Mouse (Mus musculus) myocyte (in vitro differentiated cells): Measurements from ENCODE around the gene Tmem266.

Source experiments
- E2F4 ChIP-seq: IDR thresholded peaks from one replicate; pipeline ENCODE4 v1.6.1; 2011; ENCODE audit warnings: mild to moderate bottlenecking, control low read depth, moderate library complexity; ENCODE audit not compliant: insufficient read depth
- MAX ChIP-seq: IDR thresholded peaks from one replicate; pipeline ENCODE4 v1.6.1; 2011; ENCODE audit warnings: low read depth, mild to moderate bottlenecking, control low read depth
- MYOG ChIP-seq, 3 experiments: IDR thresholded peaks; one replicate each; pipeline ENCODE4 v1.6.1; 2011; ENCODE audit warnings: control low read depth in 2 of 3, low read depth in 2 of 3, mild to moderate bottlenecking in 2 of 3; ENCODE audit not compliant: insufficient read length in 2 of 3, control insufficient read depth in 1 of 3, insufficient read depth in 1 of 3
- POLR2A ChIP-seq: IDR thresholded peaks from one replicate; pipeline ENCODE4 v1.6.1; 2011; ENCODE audit warnings: low read depth, mild to moderate bottlenecking, control low read depth, moderate library complexity; ENCODE audit not compliant: insufficient read length
- POLR2AphosphoS2 ChIP-seq: IDR thresholded peaks from one replicate; pipeline ENCODE4 v1.6.1; 2011; ENCODE audit warnings: low read depth, control low read depth; ENCODE audit not compliant: insufficient read length
- REST ChIP-seq: IDR thresholded peaks from one replicate; pipeline ENCODE4 v1.6.1; 2011; ENCODE audit warnings: mild to moderate bottlenecking, control low read depth, moderate library complexity; ENCODE audit not compliant: insufficient read depth, insufficient read length
- SRF ChIP-seq: IDR thresholded peaks from one replicate; pipeline ENCODE4 v1.6.1; 2011; ENCODE audit warnings: low read depth; ENCODE audit not compliant: control insufficient read depth, insufficient read length
- TCF12 ChIP-seq: IDR thresholded peaks from one replicate; pipeline ENCODE4 v1.6.1; 2011; ENCODE audit warnings: mild to moderate bottlenecking, control low read depth; ENCODE audit not compliant: poor library complexity, insufficient read depth, severe bottlenecking
- TCF3 ChIP-seq: IDR thresholded peaks from one replicate; pipeline ENCODE4 v1.6.1; 2011; ENCODE audit warnings: low read depth, control low read depth; ENCODE audit not compliant: insufficient read length
- USF1 ChIP-seq: IDR thresholded peaks from one replicate; pipeline ENCODE4 v1.6.1; 2011; ENCODE audit warnings: low read depth, mild to moderate bottlenecking, control low read depth, moderate library complexity

GRCm38 (mm10) chr9:55368011-55368410 lies 41.3 kb downstream of the Tmem266 start:
- TF ChIP-seq MAX (no peak), TCF12 (no peak), POLR2A (no peak), POLR2AphosphoS2 (no peak), TCF3 (no peak), REST (no peak), E2F4 (no peak), SRF (no peak), USF1 (no peak), MYOG (IDR thresholded peaks at IDR 0.05; ENCODE audit: control insufficient read depth in 1 of 3, insufficient read depth in 1 of 3, insufficient read length in 2 of 3, low read depth in 2 of 3) (no peak)
